Mouse (Mus musculus) stomach, postnatal 0 days (tissue): Measurements from ENCODE around the gene Myo10. TPM values are rescaled to one million over a fixed set of nuclear protein-coding genes. Genes with fewer than 3 reads are reported as not detected.

Experiments used
- ATAC-seq: fragments of 200-750 bp; cut with Nextera tagmentation; 2 replicates; pipeline ENCODE4 v1.8.0; 2017; ENCODE audit not compliant: low FRiP score, low TSS enrichment
- DNase-seq: peaks from one replicate; pipeline ENCODE4 v3.0.0-alpha.2; 2016; ENCODE audit warnings: low spot score
- H3K27ac ChIP-seq: fragments of 300-500 bp; sonication (generic); replicated peaks from 2 replicates; pipeline ENCODE4 v1.5.1; 2014; ENCODE audit warnings: mild to moderate bottlenecking, control low read depth
- H3K27me3 ChIP-seq: fragments of 300-500 bp; sonication (generic); 2 replicates; pipeline ENCODE4 v1.6.1; 2014; ENCODE audit warnings: low read length; ENCODE audit not compliant: control insufficient read depth, insufficient read depth
- H3K36me3 ChIP-seq: fragments of 300-500 bp; sonication (generic); 2 replicates; pipeline ENCODE4 v1.6.1; 2014; ENCODE audit warnings: low read length, mixed read lengths; ENCODE audit not compliant: control insufficient read depth, insufficient read depth
- H3K4me1 ChIP-seq: fragments of 300-500 bp; sonication (generic); replicated peaks from 2 replicates; pipeline ENCODE4 v1.6.1; 2014; ENCODE audit warnings: antibody characterized with exemption; ENCODE audit not compliant: control insufficient read depth, insufficient read depth
- H3K4me2 ChIP-seq: fragments of 300-500 bp; sonication (generic); replicated peaks from 2 replicates; pipeline ENCODE4 v1.6.1; 2014; ENCODE audit warnings: low read depth, mild to moderate bottlenecking, control low read depth, moderate library complexity
- H3K4me3 ChIP-seq: fragments of 300-500 bp; sonication (generic); 2 replicates; pipeline ENCODE4 v1.5.1; 2014; ENCODE audit warnings: low read depth, low read length, control low read depth
- H3K9ac ChIP-seq: fragments of 300-500 bp; sonication (generic); 2 replicates; pipeline ENCODE4 v1.6.1; 2014; ENCODE audit warnings: mild to moderate bottlenecking, low read length, control low read depth, mixed read lengths
- H3K9me3 ChIP-seq: fragments of 300-500 bp; sonication (generic); 2 replicates; pipeline ENCODE4 v1.6.1; 2016; ENCODE audit warnings: low read length; ENCODE audit not compliant: control insufficient read depth
- CTCF ChIP-seq: IDR thresholded peaks from 2 replicates; pipeline ENCODE4 v1.5.1; 2016; ENCODE audit warnings: antibody characterized with exemption, low read depth, mild to moderate bottlenecking, moderate library complexity
- EP300 ChIP-seq: optimal IDR thresholded peaks from 2 replicates; pipeline ENCODE3; 2016; ENCODE audit warnings: antibody characterized with exemption
- WGBS: fragments of 180-500 bp; shearing (Covaris S2); extraction: QIAGEN DNeasy Blood & Tissue Kit; methylation state at CpG from one replicate; pipeline ENCODE4 v1.1.7; 2014; 5-methylcytosine and 5-hydroxymethylcytosine counted together
- polyA plus RNA-seq: library from polyadenylated mRNA; unstranded; fragments of >200 nt; fragmentation: Nextera tagmentation; extraction: Ambion mirVana; gene quantifications from 2 replicates; pipeline ENCODE4 v1.2.1, GENCODE M21; 2015

Myo10 gene
- polyA plus RNA-seq, 1 experiment from 2014 or later: 15.8 TPM

GRCm38 (mm10) chr15:25645862-25646261 is 23.5 kb downstream of the Myo10 start:
- no peak for ATAC-seq
- H3K4me1 ChIP-seq: peaks cover 4% of the 10 kb centered on the region; the same call in 1 of the 2 replicates

DNA sequence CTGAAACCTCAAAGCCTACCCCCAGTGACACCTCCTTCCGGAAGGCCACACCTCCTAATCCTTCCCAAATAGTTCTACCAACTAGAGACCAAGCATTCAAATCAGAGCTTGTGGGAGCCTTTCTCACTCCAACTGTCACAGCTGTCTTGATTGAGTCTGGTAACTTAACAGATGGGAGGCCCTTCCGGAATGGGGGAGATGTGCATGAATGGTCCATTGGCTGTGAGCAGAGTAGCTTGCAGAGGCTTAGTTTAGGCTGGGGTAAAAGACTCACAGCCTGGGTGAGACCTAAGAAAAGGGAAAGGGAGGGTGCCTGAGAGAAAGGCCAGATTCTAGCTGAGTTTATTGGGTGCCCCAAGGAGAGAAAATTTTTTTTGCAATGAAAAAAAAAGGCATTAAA is 26.0 kb downstream of the Myo10 start:
- no peak for TF ChIP-seq EP300
- no peak for TF ChIP-seq CTCF
- H3K4me3 ChIP-seq: no peak overlapping the region
- 94% methylated on average over 2 of the region's 2 CpGs for WGBS

More at GRCm38 (mm10) chr15:25645862-25646261, 23.5 kb downstream of the Myo10 start:
- no peak overlapping the region for H3K4me2 ChIP-seq
- DNase-seq: no peak
- no peaks in the 10 kb centered on the region for H3K9me3 ChIP-seq
- no peaks in the 10 kb centered on the region for H3K27me3 ChIP-seq
- 65% methylated on average over 4 of the region's 4 CpGs for WGBS
- no peak overlapping the region for H3K4me3 ChIP-seq
- H3K9ac ChIP-seq: no peak overlapping the region
- H3K36me3 ChIP-seq: no peaks in the 10 kb centered on the region
- TF ChIP-seq EP300 (no peak), CTCF (no peak)
- H3K27ac ChIP-seq: no peak overlapping the region

GRCm38 (mm10) chr15:25650371-25650770 is 28.0 kb downstream of the Myo10 start:
- Histone ChIP-seq H3K9me3 (no peaks in the 10 kb centered on the region), H3K27ac (peak overlapping the region; percentile 56; the same call in 1 of the 2 replicates), H3K4me1 (no peaks in the 10 kb centered on the region; the same call in 1 of the 2 replicates), H3K9ac (no peak overlapping the region), H3K36me3 (no peaks in the 10 kb centered on the region), H3K4me2 (no peak overlapping the region; the same call in 1 of the 2 replicates), H3K4me3 (no peak overlapping the region), H3K27me3 (no peaks in the 10 kb centered on the region)
- WGBS: 61% methylated on average over 5 of the region's 5 CpGs
- TF ChIP-seq EP300 (no peak), CTCF (peak; percentile 26)
- ATAC-seq: peak; percentile 90
- peak; percentile 80 for DNase-seq

More for the DNA sequence above, 26.0 kb downstream of the Myo10 start:
- H3K9me3 ChIP-seq: no peaks in the 10 kb centered on the region
- H3K9ac ChIP-seq: no peak overlapping the region
- H3K27ac ChIP-seq: no peak overlapping the region
- H3K4me2 ChIP-seq: no peak overlapping the region
- no peaks in the 10 kb centered on the region for H3K36me3 ChIP-seq
- DNase-seq (no peak), ATAC-seq (no peak)
- no peaks in the 10 kb centered on the region; the same call in 1 of the 2 replicates for H3K4me1 ChIP-seq
- no peaks in the 10 kb centered on the region for H3K27me3 ChIP-seq

- TF ChIP-seq CTCF (no peak), EP300 (no peak)
- no peak overlapping the region for H3K4me3 ChIP-seq
- H3K4me2 ChIP-seq: no peak overlapping the region
- H3K9me3 ChIP-seq: no peaks in the 10 kb centered on the region
- H3K9ac ChIP-seq: no peak overlapping the region
- 0 out of 2 replicates have a peak overlapping the region, but pooled peaks have one; percentile 18 for H3K27ac ChIP-seq
- H3K36me3 ChIP-seq: no peaks in the 10 kb centered on the region
- no peak for DNase-seq
- no peaks in the 10 kb centered on the region for H3K27me3 ChIP-seq
- no peaks in the 10 kb centered on the region; the same call in 1 of the 2 replicates for H3K4me1 ChIP-seq
- ATAC-seq: no peak
- WGBS: 61% methylated on average over 7 of the region's 7 CpGs
Measured at GRCm38 (mm10) chr15:25651820-25652219, 29.5 kb downstream of the Myo10 start.

DNA sequence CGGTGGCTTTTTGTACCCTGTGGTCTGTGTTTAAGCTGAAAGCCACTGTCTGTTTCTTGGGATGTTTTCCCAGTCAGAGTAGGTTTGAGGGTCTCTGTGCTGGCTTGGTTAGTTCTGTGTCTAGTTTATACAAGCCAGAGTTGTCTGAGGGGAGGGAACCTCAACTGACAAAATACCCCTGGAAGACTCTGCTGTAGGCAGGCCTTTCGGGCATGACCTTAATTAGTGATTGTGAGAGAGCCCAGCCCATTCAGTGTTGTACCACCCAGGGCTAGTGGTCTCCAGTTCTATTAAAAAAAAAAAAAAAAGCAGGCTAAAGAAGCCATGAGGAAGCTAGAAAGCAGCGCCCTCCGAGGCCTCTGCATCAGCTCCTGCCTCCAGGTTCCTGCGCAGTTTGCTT is 30.0 kb downstream of the Myo10 start:
- no peaks in the 10 kb centered on the region for H3K9me3 ChIP-seq
- WGBS: 71% methylated on average over 5 of the region's 5 CpGs
- H3K4me1 ChIP-seq: no peaks in the 10 kb centered on the region; the same call in 1 of the 2 replicates
- DNase-seq (no peak), ATAC-seq (no peak)
- no peaks in the 10 kb centered on the region for H3K27me3 ChIP-seq
- 0 out of 2 replicates have a peak overlapping the region, but pooled peaks have one; percentile 40 for H3K27ac ChIP-seq
- no peak overlapping the region for H3K4me3 ChIP-seq
- no peak overlapping the region for H3K4me2 ChIP-seq
- H3K36me3 ChIP-seq: no peaks in the 10 kb centered on the region
- no peak overlapping the region for H3K9ac ChIP-seq
- no peak for TF ChIP-seq CTCF
- TF ChIP-seq EP300: no peak

DNA sequence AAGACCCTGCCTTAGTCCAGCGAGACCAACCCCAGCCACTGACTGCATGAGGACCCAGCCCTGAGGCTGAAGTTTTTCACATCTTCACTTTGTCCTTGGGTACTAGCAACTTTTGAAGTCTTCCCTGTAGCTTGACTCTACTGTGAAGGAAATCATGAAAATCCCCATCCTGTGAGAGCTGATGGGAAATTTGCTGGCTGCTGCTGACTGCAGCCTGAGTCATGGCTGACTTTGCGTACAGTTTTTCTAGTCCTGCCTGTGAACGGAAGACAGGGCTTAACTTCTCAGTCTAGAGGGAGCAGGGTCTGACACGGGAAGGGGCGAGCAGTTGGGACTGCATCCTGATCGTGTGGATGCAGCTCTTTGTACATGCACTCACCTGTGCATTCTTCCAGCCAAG is 30.6 kb downstream of the Myo10 start:
- DNase-seq (no peak), ATAC-seq (no peak)
- Histone ChIP-seq H3K4me3 (no peak overlapping the region), H3K27me3 (no peaks in the 10 kb centered on the region), H3K9ac (no peak overlapping the region), H3K4me2 (no peak overlapping the region), H3K4me1 (no peaks in the 10 kb centered on the region; the same call in 1 of the 2 replicates), H3K27ac (0 out of 2 replicates have a peak overlapping the region, but pooled peaks have one; percentile 40), H3K9me3 (no peaks in the 10 kb centered on the region), H3K36me3 (no peaks in the 10 kb centered on the region)
- WGBS: 52% methylated on average over 6 of the region's 6 CpGs
- TF ChIP-seq EP300 (no peak), CTCF (no peak)
